Mouse (Mus musculus): Measurements from ENCODE around the gene Cerkl.
A peak's percentile ranks its signal among the peaks of the same experiment; 100 is the strongest.

Cerkl gene

DNA sequence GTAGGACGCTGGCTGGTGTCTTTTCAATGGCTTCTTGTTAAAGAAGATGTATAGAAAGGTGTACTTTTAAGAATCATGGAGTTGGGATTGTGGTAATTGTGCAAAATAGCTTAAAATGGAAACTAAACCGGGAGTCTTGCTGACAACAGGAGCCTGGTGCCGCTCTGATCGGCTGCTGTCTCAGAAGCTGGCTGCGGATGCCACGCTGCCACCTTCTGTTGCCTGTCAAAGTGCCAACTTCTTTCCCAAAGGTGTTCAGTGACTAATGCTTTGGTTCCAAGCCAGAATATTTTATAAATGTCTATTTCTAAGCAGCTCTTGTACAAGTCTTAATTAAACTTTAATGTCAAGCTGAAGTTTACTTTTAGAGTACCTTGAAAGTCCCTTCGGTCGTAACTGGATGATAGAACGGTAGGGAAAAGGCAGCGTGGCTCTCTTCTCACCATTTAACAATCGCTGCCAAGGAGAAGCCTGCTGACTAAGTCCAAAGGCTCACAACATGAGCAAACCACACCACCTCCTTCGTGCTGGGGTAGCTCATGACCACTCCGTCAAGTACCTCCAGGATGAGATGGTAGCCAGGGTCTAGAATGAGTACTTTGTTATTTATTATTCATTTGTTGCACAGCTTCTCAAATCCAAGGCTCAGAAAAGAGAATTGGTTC is 147.0 kb downstream of the Cerkl start:
- DNase-seq: peak; percentile 79 to 85

- DNase-seq: no peak
These were observed 149.0 kb downstream of the Cerkl start for GRCm38 (mm10) chr2:79307549-79307948.

DNA sequence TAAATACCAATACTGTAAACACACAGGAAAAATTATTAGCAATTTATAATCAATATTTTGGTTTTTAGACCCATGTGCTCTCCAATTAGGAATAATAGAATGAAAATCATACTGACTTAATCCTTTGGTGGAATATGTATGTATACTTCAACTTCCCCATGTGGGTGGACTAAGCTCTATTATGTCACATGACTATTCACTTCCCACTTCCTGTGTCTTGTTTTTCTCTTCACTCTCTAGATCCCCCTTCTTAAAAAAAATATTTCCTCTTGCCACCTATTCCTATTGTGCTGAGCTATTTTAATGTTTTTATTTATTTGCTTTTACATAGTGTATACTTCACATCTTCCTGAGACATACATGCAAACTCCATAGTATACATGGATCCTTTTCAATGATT is 154.2 kb downstream of the Cerkl start:
- no peak for DNase-seq

GRCm38 (mm10) chr2:79292431-79292830 is 164.2 kb downstream of the Cerkl start:
- no peak for DNase-seq

DNA sequence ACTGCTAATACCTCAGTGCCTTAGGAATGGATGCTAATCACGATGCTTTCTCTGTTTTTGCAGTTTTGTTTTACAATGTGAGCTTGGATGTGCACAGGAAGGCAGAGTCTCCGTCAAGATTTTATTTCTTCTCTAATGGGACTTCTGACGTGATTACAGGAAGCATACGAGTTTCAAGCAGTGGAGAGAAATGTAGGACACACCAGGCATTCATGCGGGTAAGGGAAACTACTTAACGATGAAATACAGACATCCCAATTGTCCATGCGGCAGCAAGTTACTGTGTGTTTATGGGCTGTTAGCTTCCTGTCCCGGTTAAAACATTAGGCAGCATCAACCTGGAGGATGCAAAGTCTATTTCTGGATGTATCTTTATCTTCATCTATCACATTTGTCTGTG is 164.7 kb downstream of the Cerkl start:
- DNase-seq: no peak

DNA sequence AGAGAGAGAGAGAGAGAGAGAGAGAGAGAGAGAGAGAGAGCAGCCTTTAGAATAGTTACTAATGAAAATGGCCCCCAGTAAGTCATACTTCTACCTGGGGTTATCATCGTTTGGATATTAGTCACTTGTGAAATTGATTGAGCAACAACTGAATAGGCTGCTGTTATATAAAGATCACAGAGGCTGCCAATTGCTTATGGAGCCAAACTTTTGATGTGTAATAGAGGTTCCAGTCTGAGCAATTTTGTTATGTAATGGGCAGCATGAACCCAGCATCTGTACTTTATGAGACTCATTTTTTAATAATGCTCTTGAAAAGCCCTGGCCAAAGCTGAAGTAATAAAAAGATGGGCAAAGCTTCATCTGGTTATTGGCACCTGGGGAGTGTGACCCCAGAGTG is 166.4 kb downstream of the Cerkl start:
- no peak for DNase-seq

- no peak for DNase-seq
These were observed 172.4 kb downstream of the Cerkl start for GRCm38 (mm10) chr2:79284206-79284605.

Data from cerebellum, postnatal 14 days (tissue).